Mouse (Mus musculus) liver, embryonic 14.5 days (tissue): Measurements from ENCODE around the gene Mindy4. TPM values are rescaled to one million over a fixed set of nuclear protein-coding genes. Genes with fewer than 3 reads are reported as not detected.

Source experiments
- ATAC-seq: fragments of 200-750 bp; cut with Nextera tagmentation; 2 replicates; pipeline ENCODE4 v1.8.0; 2017; ENCODE audit warnings: moderate number of reproducible peaks, mild to moderate bottlenecking, moderate library complexity; ENCODE audit not compliant: insufficient read depth
- DNase-seq, 3 experiments: peaks; one replicate each; pipeline ENCODE4 v3.0.0-alpha.2; 2012 to 2013; ENCODE audit warnings: low read depth in 3 of 3, low spot score in 3 of 3
- H3K27ac ChIP-seq: fragments of 300-500 bp; sonication (generic); 2 replicates; pipeline ENCODE4 v1.5.1; 2014; ENCODE audit warnings: moderate library complexity, mild to moderate bottlenecking, control low read depth, inconsistent platforms
- H3K27me3 ChIP-seq: fragments of 300-500 bp; sonication (generic); 2 replicates; pipeline ENCODE4 v1.6.1; 2014; ENCODE audit warnings: mild to moderate bottlenecking, low read length, moderate library complexity; ENCODE audit not compliant: control insufficient read depth, insufficient read depth
- H3K36me3 ChIP-seq: fragments of 300-500 bp; sonication (generic); replicated peaks from 2 replicates; pipeline ENCODE4 v1.6.1; 2014; ENCODE audit warnings: low read depth; ENCODE audit not compliant: control insufficient read depth, insufficient read depth
- H3K4me1 ChIP-seq, 2 experiments: fragments of 200-500 bp in 1 of 2; fragments of 300-500 bp in 1 of 2; sonication (generic) in 1 of 2; replicated peaks; 2 replicates each; pipeline ENCODE4 v1.6.1; 2012 to 2014; ENCODE audit warnings: antibody characterized with exemption in 1 of 2, inconsistent platforms in 1 of 2, low read length in 1 of 2; ENCODE audit not compliant: control insufficient read depth in 2 of 2, insufficient read depth in 2 of 2
- H3K4me2 ChIP-seq: fragments of 300-500 bp; sonication (generic); 2 replicates; pipeline ENCODE4 v1.6.1; 2014; ENCODE audit warnings: low read depth, mild to moderate bottlenecking, control low read depth, moderate library complexity
- H3K4me3 ChIP-seq, 2 experiments: fragments of 200-500 bp in 1 of 2; fragments of 300-500 bp in 1 of 2; sonication (generic) in 1 of 2; 2 replicates each; pipeline ENCODE4 v1.5.1; 2012 to 2014; ENCODE audit warnings: low read depth in 2 of 2, low read length in 2 of 2, mild to moderate bottlenecking in 2 of 2, control low read depth in 1 of 2, inconsistent platforms in 1 of 2, moderate library complexity in 1 of 2; ENCODE audit not compliant: insufficient read depth in 1 of 2
- H3K9ac ChIP-seq: fragments of 300-500 bp; sonication (generic); replicated peaks from 2 replicates; pipeline ENCODE4 v1.6.1; 2014; ENCODE audit warnings: mild to moderate bottlenecking, control low read depth, moderate library complexity
- H3K9me3 ChIP-seq: fragments of 300-500 bp; sonication (generic); 2 replicates; pipeline ENCODE4 v1.6.1; 2016; ENCODE audit warnings: low read length, mixed read lengths; ENCODE audit not compliant: control insufficient read depth
- CTCF ChIP-seq: IDR thresholded peaks from 2 replicates; pipeline ENCODE4 v1.5.1; 2016; ENCODE audit warnings: antibody characterized with exemption, low read depth, control low read depth
- EP300 ChIP-seq: IDR thresholded peaks from 2 replicates; pipeline ENCODE4 v1.6.1; 2016; ENCODE audit warnings: antibody characterized with exemption, low read depth
- WGBS: fragments of 180-500 bp; shearing (Covaris S2); extraction: QIAGEN DNeasy Blood & Tissue Kit; methylation state at CpG from one replicate; pipeline ENCODE4 v1.1.7; 2014; ENCODE audit not compliant: insufficient replicate concordance; 5-methylcytosine and 5-hydroxymethylcytosine counted together
- polyA plus RNA-seq, 2 experiments: library from polyadenylated mRNA; depleted of rRNA in 1 of 2; stranded (reverse) in 1 of 2; unstranded in 1 of 2; fragments of >200 nt; fragmentation: Nextera tagmentation in 1 of 2; extraction: Ambion mirVana in 1 of 2; gene quantifications; 2 replicates each; pipeline versions ENCODE4 v1.2.1 to v1.2.3; 2012 to 2014

Mindy4 gene
- polyA plus RNA-seq, 2 experiments: 0.58 to 0.99 TPM

- no peak for DNase-seq
Measured at GRCm38 (mm10) chr6:55332773-55333109, 129.6 kb downstream of the Mindy4 start.

DNA sequence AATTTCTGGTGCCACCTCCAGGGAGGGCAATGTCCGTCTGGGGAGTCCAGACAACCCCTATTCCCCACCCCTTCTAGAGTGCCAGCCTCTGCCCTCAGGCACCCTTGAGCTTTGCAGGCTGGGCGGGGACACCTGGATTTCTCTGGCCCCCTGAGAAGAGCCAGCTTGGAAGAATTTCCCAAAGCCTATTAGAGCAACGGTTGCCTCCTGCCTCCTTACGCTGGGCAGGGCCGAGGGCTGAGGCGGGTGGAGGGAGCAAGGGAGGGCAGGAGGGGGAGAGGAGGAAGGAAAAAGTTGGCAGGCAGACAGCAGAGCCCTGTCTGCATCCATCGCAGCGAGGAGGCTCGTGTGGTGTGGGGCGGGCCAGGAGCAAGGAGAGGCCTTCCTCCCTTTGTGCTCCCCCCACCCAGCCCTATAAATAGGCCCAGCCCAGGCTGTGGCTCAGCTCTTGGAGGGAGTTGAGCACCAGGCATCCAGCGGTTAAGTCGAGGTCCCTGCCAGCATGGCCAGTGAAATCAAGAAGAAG, 132.9 kb downstream of the Mindy4 start, which contains the start of gene Aqp1:
Gene Aqp1, plus strand, starts transcription at position 444 of the 526 bp plus-strand sequence.
- H3K27ac ChIP-seq: peak within 1 kb of the TSS; percentile 77
- DNase-seq (no peak), ATAC-seq (peak; percentile 25)
- peak within 1 kb of the TSS; percentile 68 for H3K4me2 ChIP-seq
- H3K9me3 ChIP-seq: no peaks in the 10 kb centered on the region
- WGBS: 18% methylated on average over 12 of the region's 12 CpGs
- peaks cover 46 to 63% of the 10 kb centered on the region in 2 experiments for H3K4me1 ChIP-seq
- peak within 1 kb of the TSS; percentile 76 for H3K9ac ChIP-seq
- no peaks in the 10 kb centered on the region for H3K36me3 ChIP-seq
- peak within 1 kb of the TSS; percentile 46 to 50 for H3K4me3 ChIP-seq
- H3K27me3 ChIP-seq: no peaks in the 10 kb centered on the region
- TF ChIP-seq EP300 (no peak), CTCF (peak; percentile 8; the same call in 1 of the 2 replicates)

More at GRCm38 (mm10) chr6:55332773-55333109, 129.6 kb downstream of the Mindy4 start:
- ATAC-seq: no peak
- Histone ChIP-seq H3K4me1 (peaks cover 13 to 40% of the 10 kb centered on the region in 2 experiments), H3K4me2 (no peak overlapping the region), H3K27ac (no peak overlapping the region), H3K36me3 (no peaks in the 10 kb centered on the region), H3K9ac (no peak overlapping the region), H3K4me3 (no peak overlapping the region), H3K9me3 (no peaks in the 10 kb centered on the region), H3K27me3 (no peaks in the 10 kb centered on the region)
- TF ChIP-seq CTCF (no peak), EP300 (no peak)
- 83% methylated on average over 6 of the region's 6 CpGs for WGBS

DNA sequence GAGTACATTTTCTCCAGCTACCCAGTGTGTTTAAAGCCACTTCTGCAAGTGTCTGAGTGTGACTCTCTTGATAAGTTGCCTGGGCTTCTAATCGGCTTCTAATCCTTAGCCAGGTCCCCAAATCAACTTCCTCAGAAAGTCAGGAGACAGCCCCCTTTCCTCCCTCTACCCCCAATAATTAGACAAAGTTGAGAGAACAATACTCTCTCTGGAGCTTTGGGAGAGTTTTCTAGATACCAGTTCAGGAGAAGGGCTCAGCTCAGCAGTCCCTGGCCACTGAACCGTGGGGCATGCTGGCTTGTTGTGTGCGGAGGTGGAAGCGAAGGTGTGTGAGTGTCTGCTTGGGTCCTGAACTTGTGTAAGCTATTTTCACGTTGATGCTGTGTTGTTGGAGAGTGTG, 134.1 kb downstream of the Mindy4 start:
- Histone ChIP-seq H3K9me3 (no peaks in the 10 kb centered on the region), H3K27ac (peak overlapping the region; percentile 77), H3K4me3 (peak overlapping the region; percentile 46 to 50), H3K36me3 (no peaks in the 10 kb centered on the region), H3K4me1 (peaks cover 57 to 70% of the 10 kb centered on the region in 2 experiments), H3K9ac (peak overlapping the region; percentile 76), H3K27me3 (no peaks in the 10 kb centered on the region), H3K4me2 (peak overlapping the region; percentile 68)
- 28% methylated on average over 5 of the region's 5 CpGs for WGBS
- DNase-seq (no peak), ATAC-seq (no peak)
- TF ChIP-seq EP300 (peak; percentile 36), CTCF (no peak)

GRCm38 (mm10) chr6:55338077-55338476, 134.9 kb downstream of the Mindy4 start:
- Histone ChIP-seq H3K9me3 (no peaks in the 10 kb centered on the region), H3K27me3 (no peaks in the 10 kb centered on the region), H3K36me3 (no peaks in the 10 kb centered on the region), H3K4me1 (peaks cover 65 to 78% of the 10 kb centered on the region in 2 experiments), H3K27ac (peak overlapping the region; percentile 77), H3K9ac (peak overlapping the region; percentile 76), H3K4me3 (peak overlapping the region; percentile 46 to 50), H3K4me2 (peak overlapping the region; percentile 68)
- TF ChIP-seq EP300 (no peak), CTCF (no peak)
- ATAC-seq (no peak), DNase-seq (no peak)
- 43% methylated on average over 6 of the region's 6 CpGs for WGBS

DNA sequence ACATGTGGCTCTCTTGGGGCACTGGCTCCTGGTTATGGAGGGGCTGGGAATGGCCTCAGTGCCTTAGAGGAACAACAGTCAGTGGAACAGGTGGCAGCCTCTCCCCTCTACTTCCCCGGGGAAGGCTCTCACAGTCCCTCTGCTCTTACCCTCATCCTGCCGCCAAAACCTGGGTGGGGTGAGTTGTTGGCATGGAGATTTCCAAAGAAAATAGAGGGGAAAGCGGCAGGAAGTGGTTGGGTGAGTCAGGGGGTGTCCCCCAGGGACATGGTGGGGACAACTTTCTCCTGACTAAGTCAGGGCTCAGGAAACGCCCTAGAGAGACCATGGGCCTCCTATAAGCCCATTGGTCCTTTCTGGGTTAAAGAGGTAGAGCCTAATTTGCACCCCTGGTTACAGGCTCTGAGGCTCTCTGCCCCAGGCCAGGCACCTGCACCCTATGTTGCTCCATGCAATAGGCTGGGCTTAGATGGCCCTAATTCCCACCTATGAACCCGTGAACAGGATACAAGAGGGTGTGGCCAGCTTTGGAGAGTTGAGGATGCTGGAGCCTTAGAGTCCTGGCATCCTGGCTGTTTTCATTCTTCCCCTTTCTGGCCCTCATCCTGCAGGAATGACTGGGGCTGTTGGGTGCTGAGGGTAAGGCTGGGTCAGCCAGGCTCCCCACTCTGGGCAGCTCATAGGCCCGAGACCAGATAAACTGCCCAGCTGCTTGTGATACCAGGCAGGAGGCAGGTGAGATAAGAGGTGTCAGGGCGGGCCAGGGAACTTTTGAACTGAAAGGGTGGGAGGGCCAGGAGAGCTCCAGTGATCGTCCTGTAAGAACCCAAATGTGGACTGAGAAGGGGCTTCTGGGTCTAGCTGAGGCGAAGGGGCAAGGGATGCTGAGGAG, 136.0 kb downstream of the Mindy4 start:
- Histone ChIP-seq H3K9me3 (no peaks in the 10 kb centered on the region), H3K4me2 (peak overlapping the region; percentile 68), H3K4me1 (peaks cover 66 to 80% of the 10 kb centered on the region in 2 experiments), H3K4me3 (peak overlapping the region; percentile 46 to 50), H3K27me3 (no peaks in the 10 kb centered on the region), H3K27ac (peak overlapping the region; percentile 77), H3K9ac (peak overlapping the region; percentile 76), H3K36me3 (no peaks in the 10 kb centered on the region)
- no peak for TF ChIP-seq CTCF
- peak; percentile 97 for TF ChIP-seq EP300
- 17% methylated on average over 9 of the region's 9 CpGs for WGBS
- DNase-seq (peak; percentile 82), ATAC-seq (peak; percentile 88)
